ENCODE assay signal across 25 mouse cellular contexts in genomic region chr1:5273938-5274337, GRCm38 (mm10).
DNase-seq lines count a peak whose midpoint lies in the region; ATAC-seq and TF ChIP-seq lines count a peak whose summit lies in the region.
"Had no signal": no experiment of that assay in that cellular context is flagged by ENCODE, and none has a peak within 500 bp of the region (broad histone marks: within the 10 kb centered on the region; RNA-seq: fewer than 3 reads in every experiment).

No protein-coding gene starts in this region.

- TF ChIP-seq POLR2A in brain, embryonic 14.5 days (IDR thresholded peaks at IDR 0.05; ENCODE audit: borderline replicate concordance, extremely low read depth, insufficient read depth, insufficient read length, poor library complexity, severe bottlenecking), result no peak

- no peaks in the 10 kb centered on the region for H3K36me3 ChIP-seq in forebrain, postnatal 0 days (ENCODE audit: insufficient read depth)
- H3K36me3 ChIP-seq in forebrain, embryonic 15.5 days, result no peaks in the 10 kb centered on the region
- no peaks in the 10 kb centered on the region for H3K36me3 ChIP-seq in midbrain, embryonic 14.5 days (ENCODE audit: control insufficient read depth, insufficient read depth, low read length)
- no peaks in the 10 kb centered on the region for H3K36me3 ChIP-seq in midbrain, embryonic 11.5 days (ENCODE audit: control insufficient read depth, insufficient read depth, low read length)
- H3K36me3 ChIP-seq: embryonic facial prominence, embryonic 15.5 days; heart, embryonic 12.5 days; heart, embryonic 15.5 days; hindbrain, embryonic 12.5 days had no signal

- ATAC-seq in forebrain, postnatal 0 days, result peak; percentile 54; the same call in 1 of the 2 replicates
- no peak for ATAC-seq in forebrain, embryonic 15.5 days (replicated peaks)
- ATAC-seq in midbrain, embryonic 14.5 days (ENCODE audit: low FRiP score, low TSS enrichment), result no peak
- ATAC-seq in midbrain, embryonic 11.5 days (ENCODE audit: low FRiP score), result no peak
- ATAC-seq: CD4-positive, CD25-positive, alpha-beta regulatory T cell, adult 4 months; hindbrain, postnatal 0 days; inflammation-experienced regulatory T-cells, adult 6 months; intestine, embryonic 16.5 days had no signal

- H3K4me3 ChIP-seq in forebrain, postnatal 0 days (ENCODE audit: low read depth, low read length), result no peak overlapping the region
- no peak overlapping the region for H3K4me3 ChIP-seq in forebrain, embryonic 15.5 days
- no peak overlapping the region for H3K4me3 ChIP-seq in midbrain, embryonic 14.5 days (replicated peaks; ENCODE audit: low read depth, low read length)
- no peak overlapping the region for H3K4me3 ChIP-seq in midbrain, embryonic 11.5 days (ENCODE audit: low read depth, low read length)
- H3K4me3 ChIP-seq: embryonic facial prominence, embryonic 15.5 days; heart, embryonic 12.5 days; heart, embryonic 15.5 days; hindbrain, embryonic 12.5 days had no signal

- no peak overlapping the region for H3K4me2 ChIP-seq in forebrain, postnatal 0 days (ENCODE audit: low read depth)
- H3K4me2 ChIP-seq in forebrain, embryonic 15.5 days (replicated peaks), result no peak overlapping the region
- no peak overlapping the region for H3K4me2 ChIP-seq in midbrain, embryonic 14.5 days (ENCODE audit: low read length)
- no peak overlapping the region for H3K4me2 ChIP-seq in midbrain, embryonic 11.5 days
- H3K4me2 ChIP-seq: embryonic facial prominence, embryonic 15.5 days; heart, embryonic 12.5 days; heart, embryonic 15.5 days; hindbrain, embryonic 12.5 days had no signal

- H3K4me1 ChIP-seq in forebrain, postnatal 0 days (ENCODE audit: insufficient read depth), result no peaks in the 10 kb centered on the region
- H3K4me1 ChIP-seq in forebrain, embryonic 15.5 days, result no peaks in the 10 kb centered on the region
- H3K4me1 ChIP-seq in midbrain, embryonic 14.5 days (ENCODE audit: control insufficient read depth, insufficient read depth, low read length), result no peaks in the 10 kb centered on the region
- H3K4me1 ChIP-seq in midbrain, embryonic 11.5 days (ENCODE audit: control insufficient read depth, insufficient read depth, low read length), result no peaks in the 10 kb centered on the region
- H3K4me1 ChIP-seq: embryonic facial prominence, embryonic 15.5 days; heart, embryonic 12.5 days; heart, embryonic 15.5 days; hindbrain, embryonic 12.5 days had no signal

- H3K9ac ChIP-seq in forebrain, postnatal 0 days, result no peak overlapping the region
- H3K9ac ChIP-seq in forebrain, embryonic 15.5 days (replicated peaks), result no peak overlapping the region
- H3K9ac ChIP-seq in midbrain, embryonic 14.5 days (replicated peaks; ENCODE audit: low read length), result no peak overlapping the region
- H3K9ac ChIP-seq in midbrain, embryonic 11.5 days (ENCODE audit: low read length), result no peak overlapping the region
- H3K9ac ChIP-seq: embryonic facial prominence, embryonic 15.5 days; heart, embryonic 12.5 days; heart, embryonic 15.5 days; hindbrain, embryonic 12.5 days had no signal

- no peak for TF ChIP-seq CTCF in forebrain, postnatal 0 days (IDR thresholded peaks at IDR 0.05; ENCODE audit: low read depth)
- no peak for TF ChIP-seq CTCF in brain, embryonic 14.5 days (IDR thresholded peaks at IDR 0.05; ENCODE audit: borderline replicate concordance, extremely low read depth, insufficient read depth, insufficient read length)

- H3K27me3 ChIP-seq in forebrain, postnatal 0 days (ENCODE audit: insufficient read depth, low read length), result no peaks in the 10 kb centered on the region
- no peaks in the 10 kb centered on the region for H3K27me3 ChIP-seq in forebrain, embryonic 15.5 days
- H3K27me3 ChIP-seq in midbrain, embryonic 14.5 days (ENCODE audit: control insufficient read depth, insufficient read depth, low read length), result no peaks in the 10 kb centered on the region
- no peaks in the 10 kb centered on the region for H3K27me3 ChIP-seq in midbrain, embryonic 11.5 days (ENCODE audit: control insufficient read depth, insufficient read depth, low read length)
- H3K27me3 ChIP-seq: embryonic facial prominence, embryonic 15.5 days; heart, embryonic 12.5 days; heart, embryonic 15.5 days; hindbrain, embryonic 12.5 days had no signal

- no peaks in the 10 kb centered on the region for H3K9me3 ChIP-seq in forebrain, postnatal 0 days (ENCODE audit: low read length)
- no peaks in the 10 kb centered on the region for H3K9me3 ChIP-seq in forebrain, embryonic 15.5 days
- H3K9me3 ChIP-seq in midbrain, embryonic 14.5 days (ENCODE audit: control insufficient read depth, low read length), result no peaks in the 10 kb centered on the region
- H3K9me3 ChIP-seq in midbrain, embryonic 11.5 days (ENCODE audit: control insufficient read depth, low read length), result no peaks in the 10 kb centered on the region
- H3K9me3 ChIP-seq: embryonic facial prominence, embryonic 15.5 days; heart, embryonic 12.5 days; heart, embryonic 15.5 days; hindbrain, embryonic 12.5 days had no signal

- no peak for DNase-seq in forebrain, postnatal 0 days
- DNase-seq in midbrain, embryonic 14.5 days, result peak; percentile 8
- no peak for DNase-seq in midbrain, embryonic 11.5 days (ENCODE audit: low spot score, missing footprints)
- peak; percentile 5 for DNase-seq in brain, embryonic 14.5 days (ENCODE audit: low read depth)
- no peak for DNase-seq in liver
- DNase-seq: adrenal gland, adult 2 months; adrenal gland, postnatal 14 days; cerebellum, adult 11-12 months; cerebellum, adult 8-10 months; cerebellum, postnatal 10 days; cerebellum, postnatal 36 days; embryo, embryonic 11 days; gastrocnemius, postnatal 25 days; heart, adult 18-20 months; heart, postnatal 10 days; heart, postnatal 36 days had no signal

- no peak overlapping the region for H3K27ac ChIP-seq in forebrain, postnatal 0 days (ENCODE audit: low read depth, low read length)
- H3K27ac ChIP-seq in forebrain, embryonic 15.5 days (replicated peaks), result no peak overlapping the region
- no peak overlapping the region for H3K27ac ChIP-seq in midbrain, embryonic 14.5 days (replicated peaks; ENCODE audit: low read depth, low read length)
- H3K27ac ChIP-seq in midbrain, embryonic 11.5 days (ENCODE audit: low read depth, low read length), result no peak overlapping the region
- H3K27ac ChIP-seq: embryonic facial prominence, embryonic 15.5 days; heart, embryonic 15.5 days; hindbrain, embryonic 12.5 days; hindbrain, postnatal 0 days had no signal

Comparison
In these comparisons a context has a peak if more than half of its experiments do, and no peak if none do; other contexts are left out.
1. DNase-seq: peak in midbrain, embryonic 14.5 days (single experiment) and brain, embryonic 14.5 days (single experiment); none in forebrain, postnatal 0 days (single experiment), midbrain, embryonic 11.5 days (single experiment) and liver (single experiment).